33 mouse cellular contexts compared by ENCODE assay signal in the genomic region with DNA sequence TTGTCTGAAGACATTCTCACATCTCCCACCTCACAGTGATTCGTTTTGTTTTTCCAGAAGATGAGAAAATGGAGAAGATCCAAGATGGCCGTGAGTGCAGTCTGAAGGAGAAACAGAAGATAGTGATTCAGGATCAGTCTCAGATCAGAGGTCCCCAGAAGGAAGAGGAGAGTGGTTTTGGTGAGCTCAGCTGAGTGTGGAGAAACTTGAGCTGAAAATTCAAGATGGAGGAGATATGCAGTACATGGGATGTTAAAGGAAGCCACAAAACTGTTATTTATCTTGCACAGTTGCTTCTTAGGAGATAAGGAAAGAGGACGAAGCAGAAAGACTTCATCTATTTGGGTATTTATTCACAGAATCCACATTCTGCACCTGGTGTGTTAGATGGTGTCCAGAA.
"Had no signal": no experiment of that assay in that cellular context is flagged by ENCODE, and none has a peak within 500 bp of the region (broad histone marks: within the 10 kb centered on the region; RNA-seq: fewer than 3 reads in every experiment).

No protein-coding gene starts in this region.

- H3K27me3 ChIP-seq: heart, embryonic 13.5 days; heart, embryonic 15.5 days; hindbrain, embryonic 12.5 days; hindbrain, embryonic 13.5 days; hindbrain, embryonic 15.5 days; intestine, embryonic 15.5 days; kidney, embryonic 15.5 days had no signal

- H3K4me1 ChIP-seq: heart, embryonic 13.5 days; heart, embryonic 15.5 days; hindbrain, embryonic 10.5 days; hindbrain, embryonic 12.5 days; hindbrain, embryonic 13.5 days; hindbrain, embryonic 15.5 days; intestine, embryonic 15.5 days; kidney, embryonic 15.5 days had no signal

- ATAC-seq: hindbrain, embryonic 16.5 days; hindbrain, postnatal 0 days; inflammation-experienced regulatory T-cells, adult 6 months; intestine, embryonic 15.5 days; intestine, embryonic 16.5 days; intestine, postnatal 0 days had no signal

- H3K27ac ChIP-seq: heart, embryonic 13.5 days; heart, embryonic 15.5 days; hindbrain, embryonic 10.5 days; hindbrain, embryonic 12.5 days; hindbrain, embryonic 13.5 days; hindbrain, embryonic 14.5 days; hindbrain, embryonic 15.5 days; hindbrain, postnatal 0 days; intestine, embryonic 15.5 days; kidney, embryonic 15.5 days; kidney, postnatal 0 days; layer of hippocampus, adult 2 months; left cerebral cortex, adult 2 months had no signal

- DNase-seq: heart, postnatal 10 days; heart, postnatal 14 days; heart, postnatal 36 days; heart, postnatal 4 days; kidney, adult 11 months; kidney, adult 18-20 months; kidney, adult 2 months; kidney, adult 8-10 months; kidney, adult 9 months; kidney, postnatal 10 days; kidney, postnatal 14 days; kidney, postnatal 25 days; kidney, postnatal 36 days; kidney, postnatal 4 days; layer of hippocampus, adult 9-11 months; layer of hippocampus, postnatal 36 days had no signal

- H3K36me3 ChIP-seq: heart, embryonic 13.5 days; heart, embryonic 15.5 days; hindbrain, embryonic 10.5 days; hindbrain, embryonic 12.5 days; hindbrain, embryonic 13.5 days; hindbrain, embryonic 15.5 days; intestine, embryonic 15.5 days; kidney, embryonic 15.5 days had no signal

- H3K9ac ChIP-seq: heart, embryonic 13.5 days; heart, embryonic 15.5 days; hindbrain, embryonic 12.5 days; hindbrain, embryonic 13.5 days; hindbrain, embryonic 14.5 days; hindbrain, embryonic 15.5 days; intestine, embryonic 15.5 days; kidney, embryonic 15.5 days had no signal

- H3K4me3 ChIP-seq: heart, embryonic 13.5 days; heart, embryonic 15.5 days; hindbrain, embryonic 10.5 days; hindbrain, embryonic 12.5 days; hindbrain, embryonic 13.5 days; hindbrain, embryonic 15.5 days; intestine, embryonic 15.5 days; kidney, embryonic 15.5 days; layer of hippocampus, adult 2 months; left cerebral cortex, adult 2 months had no signal

- H3K9me3 ChIP-seq: heart, embryonic 13.5 days; heart, embryonic 15.5 days; hindbrain, embryonic 10.5 days; hindbrain, embryonic 12.5 days; hindbrain, embryonic 13.5 days; hindbrain, embryonic 15.5 days; intestine, embryonic 15.5 days; kidney, embryonic 15.5 days had no signal
